Mouse (Mus musculus) spleen, adult 2 months (tissue): Measurements from ENCODE around the gene Eif4a2. TPM values are rescaled to one million over a fixed set of nuclear protein-coding genes. Genes with fewer than 3 reads are reported as not detected.

ENCODE experiments used
- DNase-seq, 2 experiments: peaks; one replicate each; pipeline versions ENCODE4 v3.0.0 to v3.0.0-alpha.2; 2012 to 2021; ENCODE audit warnings: low spot score in 2 of 2, low read depth in 1 of 2
- H3K27ac ChIP-seq: fragments of 200-500 bp; 2 replicates; pipeline ENCODE4 v1.5.1; 2012; ENCODE audit warnings: low read length, inconsistent platforms; ENCODE audit not compliant: insufficient read depth
- H3K27me3 ChIP-seq: fragments of 200-500 bp; 2 replicates; pipeline ENCODE4 v1.6.1; 2012; ENCODE audit warnings: mild to moderate bottlenecking, moderate library complexity, low read length, inconsistent platforms; ENCODE audit not compliant: control insufficient read depth, insufficient read depth
- H3K36me3 ChIP-seq: fragments of 200-500 bp; 2 replicates; pipeline ENCODE4 v1.6.1; 2012; ENCODE audit warnings: mild to moderate bottlenecking, low read length, inconsistent platforms; ENCODE audit not compliant: control insufficient read depth, insufficient read depth
- H3K4me1 ChIP-seq: fragments of 200-500 bp; 2 replicates; pipeline ENCODE4 v1.6.1; 2011; ENCODE audit warnings: inconsistent platforms; ENCODE audit not compliant: control insufficient read depth, insufficient read depth, insufficient read length
- H3K4me3 ChIP-seq: fragments of 200-500 bp; 2 replicates; pipeline ENCODE4 v1.5.1; 2011; ENCODE audit warnings: mild to moderate bottlenecking, inconsistent platforms; ENCODE audit not compliant: insufficient read depth, insufficient read length; ENCODE audit errors: extremely low read depth
- CTCF ChIP-seq: fragments of 200-500 bp; IDR thresholded peaks from 2 replicates; pipeline ENCODE4 v1.5.1; 2011; ENCODE audit warnings: mild to moderate bottlenecking, inconsistent platforms; ENCODE audit not compliant: insufficient read depth, insufficient read length, insufficient replicate concordance; ENCODE audit errors: extremely low read depth
- POLR2A ChIP-seq: fragments of 200-500 bp; IDR thresholded peaks from 2 replicates; pipeline ENCODE4 v1.6.1; 2011; ENCODE audit warnings: low read depth, low read length, inconsistent platforms
- WGBS: fragments of 180-500 bp; shearing (Covaris S2); methylation state at CpG from one replicate; pipeline ENCODE4 v1.1.7; 2018; 5-methylcytosine and 5-hydroxymethylcytosine counted together
- polyA plus RNA-seq: library from polyadenylated mRNA; depleted of rRNA; stranded (reverse); fragments of >200 nt; gene quantifications from 2 replicates; pipeline ENCODE4 v1.2.3, GENCODE M21; 2012

Eif4a2 gene
- polyA plus RNA-seq, 1 experiment, result 62.8 TPM

DNA sequence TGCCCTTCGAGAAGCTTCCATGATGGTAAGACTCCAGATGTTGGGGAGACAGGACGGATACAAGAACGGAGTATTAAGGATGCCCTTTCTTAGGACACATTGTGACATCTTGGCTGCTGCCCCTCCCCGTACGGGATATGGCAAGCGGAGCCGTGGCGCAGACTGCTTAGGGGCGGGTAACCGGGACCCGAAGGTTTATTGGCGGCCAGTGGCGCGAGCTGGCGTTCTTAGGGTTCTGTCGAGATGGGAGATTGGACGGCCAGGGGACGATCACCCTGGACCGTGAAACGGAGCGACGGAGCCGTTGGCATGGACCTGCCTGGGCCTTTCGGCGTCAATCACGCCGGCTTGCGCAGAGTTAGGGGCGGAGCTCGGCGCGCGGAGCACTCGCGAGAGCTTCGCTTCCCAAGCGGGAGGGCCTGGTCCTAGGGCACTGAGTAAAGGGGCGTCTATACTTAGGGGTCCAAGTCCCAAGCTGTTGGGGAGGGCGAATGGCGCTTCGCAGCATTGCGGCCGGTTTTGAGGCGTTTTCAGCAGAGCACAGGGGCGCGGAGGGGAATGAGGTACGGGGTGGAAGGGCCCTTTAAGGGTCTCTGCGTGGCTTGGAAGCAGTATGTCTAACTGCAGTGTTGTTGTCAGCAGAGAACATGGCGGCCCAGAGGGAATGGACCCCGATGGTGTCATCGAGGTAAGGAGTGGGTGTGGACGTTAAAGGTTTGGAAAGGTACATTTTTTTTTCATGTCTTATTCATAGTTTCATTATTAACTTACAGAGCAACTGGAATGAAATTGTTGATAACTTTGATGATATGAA, 909 bp downstream of the Eif4a2 start:
- WGBS, result under 1% methylated on average over 52 of the region's 52 CpGs

DNA sequence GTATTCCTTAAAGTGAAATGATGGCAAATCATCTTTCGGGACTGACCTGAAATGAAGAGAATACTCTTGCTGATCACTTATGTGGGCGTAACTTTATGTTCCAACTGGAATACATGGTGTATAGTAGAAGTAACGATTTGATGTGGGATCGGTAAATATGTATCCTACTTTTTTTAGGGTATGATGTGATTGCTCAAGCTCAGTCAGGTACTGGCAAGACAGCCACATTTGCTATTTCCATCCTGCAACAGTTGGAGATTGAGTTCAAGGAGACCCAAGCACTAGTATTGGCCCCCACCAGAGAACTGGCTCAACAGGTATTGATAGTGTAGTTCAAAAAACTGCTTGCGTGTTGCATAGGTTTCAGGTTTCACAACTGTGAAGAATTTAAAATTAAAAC, 1.7 kb downstream of the Eif4a2 start:
- Histone ChIP-seq H3K4me1 (peaks cover 1% of the 10 kb centered on the region), H3K4me3 (peak overlapping the region; percentile 93), H3K27ac (no peak overlapping the region), H3K27me3 (no peaks in the 10 kb centered on the region), H3K36me3 (peaks cover 39% of the 10 kb centered on the region)
- 7% methylated on average over 5 of the region's 5 CpGs for WGBS
- no peak for TF ChIP-seq CTCF
- TF ChIP-seq POLR2A, result no peak
- no peak for DNase-seq

More for the DNA sequence above, 909 bp downstream of the Eif4a2 start:
- Histone ChIP-seq H3K27ac (peak overlapping the region; percentile 99), H3K27me3 (no peaks in the 10 kb centered on the region), H3K4me1 (peaks cover 1% of the 10 kb centered on the region), H3K4me3 (peak overlapping the region; percentile 93), H3K36me3 (peaks cover 36% of the 10 kb centered on the region)
- DNase-seq, result peak; percentile 52 to 79
- TF ChIP-seq CTCF (no peak), POLR2A (peak; percentile 87)

DNA sequence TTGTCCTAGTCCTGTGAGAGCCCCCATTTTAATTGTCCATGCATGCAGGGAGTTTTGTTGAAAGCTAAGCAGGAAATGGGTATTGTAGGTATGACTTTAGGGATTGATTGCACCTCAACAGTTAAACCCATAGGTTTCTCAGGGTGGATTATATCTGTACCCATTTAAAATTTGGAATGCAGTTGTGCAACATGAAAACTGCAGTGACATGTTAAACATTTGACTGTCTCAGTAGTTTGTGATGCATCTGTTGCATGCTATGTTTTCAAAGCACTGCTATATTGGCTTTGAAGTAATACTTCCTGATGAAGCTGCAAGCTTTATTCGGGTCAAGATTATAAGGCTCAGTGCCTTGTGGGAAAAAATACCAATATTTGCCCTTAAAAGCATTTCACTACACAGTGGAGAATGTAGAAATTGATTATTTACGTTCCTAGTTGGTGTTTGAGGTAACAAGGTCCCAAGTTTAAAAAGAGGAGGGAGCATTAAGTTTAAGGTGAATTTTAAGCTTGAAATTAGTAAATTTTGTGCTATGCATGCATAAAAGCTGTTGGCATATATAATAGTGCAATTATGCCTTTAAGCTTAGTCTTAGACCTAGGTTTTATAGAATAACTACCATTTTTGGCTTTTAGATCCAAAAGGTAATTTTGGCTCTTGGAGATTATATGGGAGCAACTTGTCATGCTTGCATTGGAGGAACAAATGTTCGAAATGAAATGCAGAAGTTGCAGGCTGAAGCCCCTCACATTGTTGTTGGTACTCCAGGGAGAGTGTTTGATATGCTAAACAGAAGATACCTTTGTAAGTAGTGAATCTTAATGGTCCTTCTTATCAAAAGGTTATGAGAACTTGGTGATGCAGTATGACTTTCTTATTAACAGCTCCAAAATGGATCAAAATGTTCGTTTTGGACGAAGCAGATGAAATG, 2.4 kb downstream of the Eif4a2 start:
- no peak overlapping the region for H3K27ac ChIP-seq
- H3K36me3 ChIP-seq, result peaks cover 44% of the 10 kb centered on the region
- H3K4me3 ChIP-seq, result no peak overlapping the region; the same call in 1 of the 2 replicates

DNA sequence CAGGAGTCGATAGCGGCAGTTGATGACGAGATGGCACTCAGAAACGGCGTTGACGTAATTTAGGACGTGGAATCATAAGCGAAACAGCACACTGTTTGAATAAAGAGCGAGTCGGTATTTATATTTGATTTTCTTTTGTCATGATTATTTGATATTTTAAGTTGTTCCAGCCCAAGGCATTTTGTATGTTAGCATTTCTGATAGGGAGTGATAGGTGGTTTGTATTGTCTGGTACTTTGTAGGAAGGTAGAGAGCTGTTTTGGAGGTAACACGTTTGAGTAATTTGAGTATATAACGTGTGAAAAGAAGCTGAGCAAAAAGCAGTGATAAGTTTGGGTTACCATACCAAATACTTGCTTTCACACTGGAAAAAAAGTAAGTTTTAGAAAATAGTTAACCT, 5.1 kb downstream of the Eif4a2 start:
- no peak for DNase-seq
- Histone ChIP-seq H3K27ac (no peak overlapping the region), H3K36me3 (peaks cover 47% of the 10 kb centered on the region), H3K4me1 (peaks cover 1% of the 10 kb centered on the region), H3K4me3 (no peak overlapping the region), H3K27me3 (no peaks in the 10 kb centered on the region)
- WGBS, result 83% methylated on average over 12 of the region's 12 CpGs
- TF ChIP-seq CTCF (no peak), POLR2A (no peak)

More for the DNA sequence above, 2.4 kb downstream of the Eif4a2 start:
- Histone ChIP-seq H3K4me1 (peaks cover 1% of the 10 kb centered on the region), H3K27me3 (no peaks in the 10 kb centered on the region)
- whole genome bisulfite sequencing, result 38% methylated on average over 5 of the region's 5 CpGs
- no peak for DNase-seq
- no peak for TF ChIP-seq POLR2A
- TF ChIP-seq CTCF, result no peak

DNA sequence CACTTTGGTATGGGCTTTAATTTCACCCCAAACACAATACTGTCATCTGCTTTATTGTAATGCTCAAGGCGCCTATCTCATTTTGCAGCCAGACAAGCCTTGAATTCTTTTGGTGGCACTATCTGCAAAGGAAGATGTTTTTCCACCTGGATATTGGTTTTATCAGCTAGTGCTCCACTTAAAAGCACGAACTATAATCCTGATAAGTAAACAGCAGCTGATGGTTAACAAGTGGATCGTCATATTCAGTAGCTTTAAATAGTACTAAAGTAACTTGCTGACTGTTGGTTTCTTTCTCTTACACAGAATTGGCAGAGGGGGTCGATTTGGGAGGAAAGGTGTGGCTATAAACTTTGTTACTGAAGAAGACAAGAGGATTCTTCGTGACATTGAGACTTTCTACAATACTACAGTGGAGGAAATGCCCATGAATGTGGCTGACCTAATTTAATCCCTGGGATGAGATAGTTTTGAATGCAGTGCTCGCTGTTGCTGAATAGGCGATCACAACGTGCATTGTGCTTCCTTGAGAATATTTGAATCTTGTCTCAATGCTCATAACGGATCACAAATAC, 5.7 kb downstream of the Eif4a2 start:
- H3K4me3 ChIP-seq, result no peak overlapping the region
- 70% methylated on average over 9 of the region's 9 CpGs for WGBS
- H3K27me3 ChIP-seq, result no peaks in the 10 kb centered on the region
- DNase-seq, result no peak
- no peak for TF ChIP-seq CTCF
- TF ChIP-seq POLR2A, result no peak
- H3K4me1 ChIP-seq, result peaks cover 1% of the 10 kb centered on the region
- H3K27ac ChIP-seq, result no peak overlapping the region
- peaks cover 47% of the 10 kb centered on the region for H3K36me3 ChIP-seq

DNA sequence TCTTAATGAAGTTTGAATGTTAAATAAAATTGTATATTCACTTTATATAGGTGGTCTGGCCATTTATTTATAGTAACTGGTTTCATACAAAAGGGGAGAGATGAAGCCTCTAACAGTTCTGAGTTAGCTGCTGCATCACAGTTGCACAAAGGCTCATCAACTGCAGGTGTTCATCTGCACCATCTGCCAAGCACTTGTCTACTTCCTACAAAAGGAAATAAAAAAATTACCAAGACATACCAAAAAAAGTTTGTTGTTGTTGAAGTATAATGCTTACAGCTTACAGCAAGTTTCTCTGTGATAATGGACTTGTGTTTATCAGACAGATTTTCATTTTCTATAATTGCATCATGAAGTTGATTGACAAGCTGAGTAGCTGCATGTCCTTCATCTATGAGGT, 6.7 kb downstream of the Eif4a2 start:
- no peak overlapping the region for H3K4me3 ChIP-seq
- no peak for TF ChIP-seq POLR2A
- TF ChIP-seq CTCF, result no peak
- DNase-seq, result no peak
- H3K27me3 ChIP-seq, result no peaks in the 10 kb centered on the region
- H3K4me1 ChIP-seq, result peaks cover 1% of the 10 kb centered on the region
- no peak overlapping the region for H3K27ac ChIP-seq
- peaks cover 42% of the 10 kb centered on the region for H3K36me3 ChIP-seq
